Mouse (Mus musculus) right cerebral cortex, adult 18-20 months (tissue): ENCODE measurements at regions not wholly inside any gene's neighbourhood (a gene's known extent, or its start where the extent isn't known, plus 50 kb on each side); places are given as distances from the start of the nearest gene placed in this dataset.
A peak's percentile ranks its signal among the peaks of the same experiment; 100 is the strongest.
"Not testable (repeated sequence)": the region's sequence is repeated elsewhere in the genome, so short reads cannot be mapped to it uniquely, and the experiment has no call there.

ENCODE experiments used
- DNase-seq: peaks from one replicate; pipeline ENCODE4 v3.0.0; 2022; ENCODE audit warnings: mixed read lengths

- no peak for DNase-seq
Observed at GRCm38 (mm10) chr17:94866630-94867029, 116.8 kb upstream of the Mettl4 start.

- peak; percentile 83 for DNase-seq
Observed at GRCm38 (mm10) chr17:94864531-94865318, 114.9 kb upstream of the Mettl4 start.

- DNase-seq, result not testable (repeated sequence)
Observed at GRCm38 (mm10) chr17:94854698-94855097, 104.9 kb upstream of the Mettl4 start.

GRCm38 (mm10) chr17:94834446-94835117 lies 84.8 kb upstream of the Mettl4 start:
- peak; percentile 89 for DNase-seq

GRCm38 (mm10) chr17:94834067-94834445 lies 84.2 kb upstream of the Mettl4 start:
- peak; percentile 2 for DNase-seq

- not testable (repeated sequence) for DNase-seq
Observed at GRCm38 (mm10) chr17:94826415-94826814, 76.6 kb upstream of the Mettl4 start.

- DNase-seq, result no peak
Observed at GRCm38 (mm10) chr17:94808758-94809157, 58.9 kb upstream of the Mettl4 start.
